Mouse (Mus musculus): ENCODE results near the gene Kdm7a. TPM values are rescaled to one million over a fixed set of nuclear protein-coding genes. Genes with fewer than 3 reads are reported as not detected.

Gene Kdm7a
- total RNA-seq, 2 experiments from 2014 or later, result 18.6 to 19.2 TPM

DNA sequence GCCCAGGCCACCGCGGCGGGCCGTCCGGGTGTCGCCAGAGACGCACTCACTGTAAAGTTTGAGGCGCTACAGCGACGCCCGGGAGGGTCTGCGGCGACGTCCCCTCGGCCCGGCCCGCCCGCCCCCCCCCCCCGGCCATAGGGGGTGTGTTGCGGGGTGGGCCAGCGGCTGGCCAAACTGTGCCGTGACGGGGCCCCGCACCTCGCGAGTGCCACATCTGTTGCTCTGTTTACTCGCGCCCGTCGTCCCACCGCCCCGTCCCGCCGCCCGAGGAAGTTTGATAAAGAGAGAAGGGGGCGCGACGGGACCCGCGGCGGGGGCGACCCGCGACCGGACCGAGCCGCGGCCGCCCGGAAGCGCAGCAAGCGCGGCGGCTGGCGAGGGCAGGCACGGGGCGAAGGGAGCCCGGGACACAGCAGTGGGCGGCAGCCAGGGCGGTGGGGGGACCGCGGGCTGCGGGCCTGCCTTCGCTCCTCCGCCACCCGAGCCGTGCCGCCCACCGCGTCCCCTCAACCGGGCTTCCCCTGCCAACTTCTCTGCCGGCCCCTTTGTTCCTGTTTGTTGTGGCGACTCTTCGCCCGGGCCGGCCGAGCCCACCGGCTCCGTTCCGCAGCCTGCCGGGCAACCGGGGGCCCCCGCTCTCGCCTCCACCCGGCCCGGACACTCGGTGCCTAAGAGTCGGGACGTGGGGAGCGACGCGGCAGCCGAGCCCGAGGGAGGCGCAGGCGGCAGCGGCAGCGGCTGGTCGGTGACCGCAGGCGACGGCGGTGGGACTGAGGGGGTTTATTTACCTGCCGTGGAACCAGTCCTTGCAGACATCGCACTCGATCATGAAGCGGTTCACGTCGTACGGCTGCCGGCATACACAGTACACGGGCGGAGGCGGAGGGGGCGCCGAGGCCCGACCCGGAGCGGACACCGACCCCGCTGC lies 674 bp downstream of the Kdm7a start:
- DNase-seq, result peak; percentile 45

DNA sequence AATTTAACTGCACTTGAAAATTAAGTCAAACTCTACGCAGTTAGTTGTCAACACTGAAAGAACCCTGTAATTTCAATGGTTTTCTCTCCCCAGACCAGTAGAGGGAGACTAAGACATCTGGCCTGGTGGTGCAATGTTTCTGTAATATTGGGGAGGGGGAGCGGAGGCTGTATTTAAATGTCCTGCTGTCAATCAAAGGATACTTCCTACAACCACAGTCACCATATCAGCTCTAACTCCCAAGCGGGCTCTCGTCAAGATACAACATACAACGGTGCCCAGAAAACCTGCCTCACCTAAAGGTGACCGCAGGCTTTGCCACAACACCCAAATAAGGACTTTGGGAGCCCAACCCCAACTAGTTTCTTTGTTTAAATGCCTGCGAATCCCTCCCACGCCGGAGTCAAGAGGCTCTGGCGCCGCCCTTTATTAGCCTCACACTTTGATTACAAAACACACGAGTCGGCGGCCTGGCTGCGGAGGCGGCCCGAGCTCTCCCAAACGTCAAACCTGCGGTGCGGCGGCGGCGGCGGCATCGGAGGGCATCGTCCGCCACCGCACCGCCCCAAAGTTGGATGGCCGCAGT lies 1.4 kb downstream of the Kdm7a start:
- DNase-seq, result peak; percentile 69

- DNase-seq, result no peak
Measured at GRCm38 (mm10) chr6:39204444-39204843, 2.1 kb downstream of the Kdm7a start.

DNA sequence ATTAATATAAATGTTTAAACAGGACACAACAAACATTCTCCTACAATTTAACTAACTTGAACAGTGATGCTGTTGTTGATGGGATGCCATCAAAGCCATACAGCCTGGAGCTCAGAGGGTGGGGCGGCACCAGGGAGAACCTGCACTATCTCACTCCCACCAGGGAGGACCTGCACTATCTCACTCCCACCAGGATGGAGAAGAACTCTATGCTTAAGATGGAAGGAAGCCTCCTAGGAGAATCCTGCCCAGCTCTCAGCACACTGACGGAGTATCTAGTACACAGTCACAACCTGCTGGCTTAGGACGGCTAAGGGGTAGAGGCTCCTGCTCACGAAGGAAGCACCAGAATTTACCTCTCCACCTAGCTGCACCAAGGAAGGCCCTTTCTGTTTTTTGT lies 3.4 kb downstream of the Kdm7a start:
- DNase-seq, result no peak

DNA sequence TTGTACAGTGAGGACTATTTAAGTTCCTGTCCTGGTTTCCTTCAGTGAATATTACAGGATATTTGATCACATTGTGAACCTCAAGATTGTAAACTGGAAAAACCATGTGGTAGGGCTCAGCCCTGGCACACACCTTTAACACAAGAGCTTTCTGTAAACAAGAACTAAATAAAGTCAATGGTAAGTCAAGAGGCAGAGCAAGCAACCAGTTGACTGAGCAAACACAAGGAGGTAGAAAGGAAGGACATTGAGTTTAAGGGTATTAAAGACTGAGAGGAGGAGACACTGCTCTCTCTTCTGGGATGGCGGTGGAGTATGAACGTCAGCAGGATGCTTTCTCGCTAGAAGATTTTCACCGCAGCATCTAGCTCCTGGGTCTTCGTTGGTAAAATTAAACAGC lies 13.6 kb downstream of the Kdm7a start:
- no peak for DNase-seq

DNA sequence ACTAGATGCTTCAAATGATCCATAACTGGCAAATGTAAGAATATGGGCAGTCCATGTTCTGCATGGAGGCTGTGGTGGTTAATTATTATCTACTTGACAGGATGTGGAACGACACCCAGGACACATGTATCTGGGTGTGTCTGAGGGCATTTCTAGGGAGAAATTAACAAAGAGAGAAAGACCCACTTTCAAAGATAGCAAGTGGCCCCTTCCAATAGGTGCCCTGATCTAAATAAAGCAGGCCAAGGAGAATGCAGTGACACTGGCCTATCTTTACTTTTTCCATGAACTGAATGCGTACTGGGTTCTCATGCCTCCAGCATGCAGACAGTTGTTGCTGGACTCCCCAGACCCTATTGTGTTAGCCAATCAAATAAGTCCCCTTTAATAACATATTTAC lies 15.1 kb downstream of the Kdm7a start:
- DNase-seq, result no peak

GRCm38 (mm10) chr6:39187227-39187626 lies 19.4 kb downstream of the Kdm7a start:
- DNase-seq, result no peak

GRCm38 (mm10) chr6:39169089-39169488 lies 37.5 kb downstream of the Kdm7a start:
- DNase-seq, result no peak

GRCm38 (mm10) chr6:39164891-39165290 lies 41.7 kb downstream of the Kdm7a start:
- no peak for DNase-seq

GRCm38 (mm10) chr6:39161975-39162374 lies 44.6 kb downstream of the Kdm7a start:
- no peak for DNase-seq

DNA sequence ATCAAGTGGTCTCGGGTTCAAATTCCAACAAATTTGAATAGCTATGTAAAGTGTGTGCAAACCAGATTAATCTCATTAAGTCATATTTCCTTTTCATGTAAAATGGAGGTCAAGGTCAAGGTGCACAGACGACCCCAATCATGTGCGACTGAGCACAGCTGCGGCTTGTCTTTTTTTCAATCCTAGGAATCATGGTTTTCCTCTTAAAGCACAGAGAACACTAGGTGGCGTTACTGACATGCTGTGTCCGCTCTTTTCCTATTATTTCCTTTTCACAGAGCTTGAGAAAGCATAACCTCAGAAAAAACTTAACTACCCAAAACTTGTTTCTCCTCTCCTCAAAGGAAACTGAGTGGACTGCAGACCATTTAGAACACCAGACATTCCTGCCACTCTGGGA lies 60.5 kb downstream of the Kdm7a start:
- DNase-seq, result no peak

DNA sequence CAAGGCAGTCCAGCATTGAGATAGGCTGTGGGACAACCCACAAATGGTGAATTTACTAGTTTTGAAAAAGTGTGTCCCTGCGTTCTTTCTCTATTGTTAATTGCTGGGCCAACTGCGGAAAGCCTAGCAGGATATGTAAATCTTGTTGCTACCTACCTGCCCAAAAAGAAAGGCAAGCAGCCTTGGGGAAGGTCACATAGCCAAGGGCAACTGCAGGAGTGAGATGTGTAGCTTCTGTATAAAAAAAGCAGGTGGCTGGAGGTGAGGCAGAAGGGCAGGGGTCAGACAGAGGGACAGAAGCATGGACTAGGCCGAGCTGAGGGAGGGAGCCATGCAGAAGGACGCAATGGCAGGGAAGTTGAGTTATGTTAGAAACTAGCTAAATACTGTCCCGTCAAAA lies 74.0 kb downstream of the Kdm7a start:
- DNase-seq, result no peak

- no peak for DNase-seq
Measured at GRCm38 (mm10) chr6:39131480-39131879, 75.1 kb downstream of the Kdm7a start.

GRCm38 (mm10) chr6:39124719-39125118 lies 81.9 kb downstream of the Kdm7a start:
- DNase-seq, result no peak

DNA sequence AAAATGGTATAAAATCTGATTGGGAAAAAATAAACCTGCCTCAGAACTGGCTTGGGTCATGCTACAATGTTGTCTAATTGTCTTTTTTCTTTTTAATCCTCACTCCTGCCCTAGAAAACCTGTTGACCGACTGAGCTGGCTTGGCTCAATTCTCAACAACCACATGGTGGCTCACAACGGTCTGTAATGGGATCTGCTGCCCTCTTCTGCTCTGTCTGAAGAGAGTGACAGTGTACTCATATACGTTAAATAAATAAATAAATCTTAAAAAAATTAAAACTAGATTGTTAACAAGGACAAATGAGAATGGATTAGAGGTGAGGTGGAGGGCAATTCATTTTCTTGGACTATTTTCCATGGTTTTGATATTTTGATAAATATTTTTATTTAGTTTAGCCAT lies 85.9 kb downstream of the Kdm7a start:
- DNase-seq, result no peak

- DNase-seq, result no peak
Measured at GRCm38 (mm10) chr6:39118456-39118881, 88.1 kb downstream of the Kdm7a start.

- DNase-seq, result peak; percentile 82
Measured at GRCm38 (mm10) chr6:39117584-39118455, 88.8 kb downstream of the Kdm7a start, which contains the start of gene Parp12. TSS of gene Parp12 (minus strand) at chr6:39118349.

DNA sequence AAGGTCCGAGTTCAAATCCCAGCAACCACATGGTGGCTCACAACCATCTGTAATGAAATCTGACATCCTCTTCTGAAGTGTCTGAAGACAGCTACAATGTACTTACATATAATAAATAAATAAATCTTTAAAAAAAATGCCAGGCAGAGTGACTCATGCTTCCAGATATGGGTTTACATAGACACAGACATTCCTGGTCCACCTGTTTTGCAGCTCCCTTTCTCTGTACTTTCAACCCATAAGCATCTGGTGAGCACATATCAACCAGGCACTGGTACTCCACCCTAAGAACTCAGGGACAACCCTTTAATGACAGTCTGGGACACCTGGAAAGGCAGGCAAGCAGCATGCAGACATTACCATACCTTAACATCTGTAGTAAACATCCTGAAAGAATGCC lies 91.2 kb downstream of the Kdm7a start:
- no peak for DNase-seq

GRCm38 (mm10) chr6:39113141-39113540 lies 93.4 kb downstream of the Kdm7a start:
- DNase-seq, result no peak

DNA sequence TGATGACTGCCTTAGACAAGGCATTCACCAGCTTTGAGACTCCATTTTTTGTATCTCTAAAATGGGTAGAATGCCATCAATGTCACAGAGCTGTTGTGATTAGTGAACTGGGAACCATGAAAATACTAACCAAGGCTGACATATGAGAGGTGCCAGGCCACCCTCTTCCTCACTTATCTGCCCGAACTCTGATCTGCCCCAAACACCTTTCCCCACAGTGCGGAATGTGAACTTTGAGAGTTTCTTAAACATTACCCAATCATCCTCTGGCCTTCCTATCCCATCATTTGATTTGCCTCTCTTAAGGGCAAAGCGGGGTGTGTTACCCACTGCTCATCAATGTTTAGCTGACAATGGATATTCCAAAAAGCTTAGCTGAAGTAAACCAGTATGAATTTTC lies 93.9 kb downstream of the Kdm7a start:
- DNase-seq, result no peak

DNA sequence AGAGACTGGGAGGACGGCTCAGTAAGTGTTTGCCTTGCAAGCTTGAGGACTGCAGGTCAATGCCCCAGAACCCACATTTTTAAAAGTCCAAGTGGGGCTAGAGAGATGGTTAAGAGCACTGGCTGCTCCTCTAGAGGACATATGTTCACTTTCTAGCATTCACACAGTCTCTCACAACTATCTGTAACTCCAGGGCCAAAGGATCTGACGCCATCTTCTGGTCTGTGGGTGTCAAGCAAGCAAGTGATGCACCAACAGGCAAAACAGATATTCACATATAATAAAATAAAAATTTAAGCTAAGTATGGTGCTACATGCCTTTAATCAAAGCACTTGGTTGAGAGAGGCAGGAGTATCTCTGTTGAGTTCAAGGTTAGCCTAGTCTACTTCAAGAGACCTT lies 99.8 kb downstream of the Kdm7a start:
- DNase-seq, result no peak

DNA sequence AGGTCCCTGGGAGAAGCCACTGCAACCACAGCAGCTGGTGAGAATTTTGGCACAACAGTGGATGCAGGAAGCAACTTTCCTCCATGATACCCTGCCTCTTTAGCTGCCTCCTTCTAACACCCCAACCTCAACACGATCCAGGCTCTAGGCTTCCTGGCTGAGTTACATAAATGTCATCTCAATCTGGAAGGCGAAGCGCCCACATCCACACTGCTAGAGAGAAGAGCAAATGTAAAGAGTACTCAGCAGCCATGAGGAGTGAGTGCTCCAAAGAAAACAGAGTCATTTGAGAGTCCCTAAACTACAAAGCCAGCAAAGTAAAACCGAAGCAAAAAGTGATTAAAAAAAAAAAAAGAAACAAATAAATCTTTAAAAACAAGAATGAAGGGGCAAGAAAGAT lies 102.0 kb downstream of the Kdm7a start:
- no peak for DNase-seq
